Mouse (Mus musculus): ENCODE measurements around the gene Gm5108. TPM values are rescaled to one million over a fixed set of nuclear protein-coding genes. Genes with fewer than 3 reads are reported as not detected.

The Gm5108 gene
- polyA plus RNA-seq (2014; fragmentation: Illumina TruSeq; extraction: RNeasy Lipid Tissue Mini Kit (QIAGEN cat#74804); ENCODE audit: low replicate concordance): not detected

GRCm38 (mm10) chr5:67941369-67941768 lies at the start of gene Gm5108:
Gene Gm5108, plus strand, starts transcription at chr5:67941669.

GRCm38 (mm10) chr5:67946321-67946720 lies 4.9 kb downstream of the Gm5108 start, which contains the start of gene Gm21905:
Gene Gm21905, minus strand, starts transcription at chr5:67946421.

Other genes starting within 250 kb of the Gm5108 start
- 41.4 TPM for gene Atp8a1, start 94.2 kb upstream of the Gm5108 start, polyA plus RNA-seq (2014; fragmentation: Illumina TruSeq; extraction: RNeasy Lipid Tissue Mini Kit (QIAGEN cat#74804); ENCODE audit: low replicate concordance)
- not detected for gene Gm21905, start 4.8 kb downstream of the Gm5108 start, polyA plus RNA-seq (2014; fragmentation: Illumina TruSeq; extraction: RNeasy Lipid Tissue Mini Kit (QIAGEN cat#74804); ENCODE audit: low replicate concordance)
- gene Grxcr1, start 90.2 kb downstream of the Gm5108 start, polyA plus RNA-seq (2014; fragmentation: Illumina TruSeq; extraction: RNeasy Lipid Tissue Mini Kit (QIAGEN cat#74804); ENCODE audit: low replicate concordance): not detected

Measured in small intestine, adult 10 weeks (tissue).